Mouse (Mus musculus) forebrain, embryonic 16.5 days (tissue): Measurements from ENCODE around the gene Donson. TPM values are rescaled to one million over a fixed set of nuclear protein-coding genes. Genes with fewer than 3 reads are reported as not detected.

Source experiments
- ATAC-seq: fragments of 200-750 bp; cut with Nextera tagmentation; 2 replicates; pipeline ENCODE4 v1.8.0; 2017; ENCODE audit warnings: mild to moderate bottlenecking, moderate library complexity
- H3K27ac ChIP-seq: fragments of 300-500 bp; sonication (generic); 2 replicates; pipeline ENCODE4 v1.5.1; 2014; ENCODE audit warnings: low read length, control low read depth
- H3K27me3 ChIP-seq: fragments of 300-500 bp; sonication (generic); replicated peaks from 2 replicates; pipeline ENCODE4 v1.6.1; 2014; ENCODE audit warnings: low read length; ENCODE audit not compliant: control insufficient read depth, insufficient read depth
- H3K36me3 ChIP-seq: fragments of 300-500 bp; sonication (generic); 2 replicates; pipeline ENCODE4 v1.6.1; 2014; ENCODE audit not compliant: control insufficient read depth, insufficient read depth
- H3K4me1 ChIP-seq: fragments of 300-500 bp; sonication (generic); replicated peaks from 2 replicates; pipeline ENCODE4 v1.6.1; 2014; ENCODE audit warnings: low read length; ENCODE audit not compliant: control insufficient read depth, insufficient read depth
- H3K4me2 ChIP-seq: fragments of 300-500 bp; sonication (generic); 2 replicates; pipeline ENCODE4 v1.6.1; 2014; ENCODE audit warnings: mild to moderate bottlenecking, low read length, control low read depth
- H3K4me3 ChIP-seq: fragments of 300-500 bp; sonication (generic); replicated peaks from 2 replicates; pipeline ENCODE4 v1.5.1; 2014; ENCODE audit warnings: mild to moderate bottlenecking, low read length, control low read depth
- H3K9ac ChIP-seq: fragments of 300-500 bp; sonication (generic); replicated peaks from 2 replicates; pipeline ENCODE4 v1.6.1; 2014; ENCODE audit warnings: low read depth, low read length, control low read depth
- H3K9me3 ChIP-seq: fragments of 300-500 bp; sonication (generic); 2 replicates; pipeline ENCODE4 v1.6.1; 2016; ENCODE audit warnings: low read length; ENCODE audit not compliant: control insufficient read depth
- WGBS: fragments of 180-500 bp; shearing (Covaris S2); extraction: QIAGEN DNeasy Blood & Tissue Kit; methylation state at CpG from one replicate; pipeline ENCODE4 v1.1.7; 2014; 5-methylcytosine and 5-hydroxymethylcytosine counted together
- polyA plus RNA-seq: library from polyadenylated mRNA; unstranded; fragments of >200 nt; fragmentation: Nextera tagmentation; extraction: Ambion mirVana; gene quantifications from 2 replicates; pipeline ENCODE4 v1.2.1, GENCODE M21; 2015

The Donson gene
- polyA plus RNA-seq, 1 experiment from 2014 or later = 19.8 TPM

DNA sequence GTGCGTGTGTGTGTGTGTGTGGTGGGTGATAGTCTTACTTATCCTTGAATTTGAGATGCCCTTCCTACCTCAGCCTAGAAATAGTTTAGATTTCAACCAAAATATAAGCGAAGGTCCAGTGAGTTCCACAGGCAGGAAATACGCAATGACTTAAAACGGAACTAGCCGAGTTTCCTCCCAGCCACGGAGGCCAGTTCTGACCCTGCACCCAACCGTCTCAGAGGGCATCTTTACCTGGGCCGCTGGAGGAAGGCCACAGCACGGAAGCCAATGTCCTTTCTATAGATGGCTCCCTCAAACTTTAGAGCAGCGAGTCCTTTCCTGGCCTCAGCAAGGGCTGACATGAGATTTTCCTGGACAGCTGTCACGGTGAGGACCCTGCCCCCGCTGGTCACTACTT lies 54.9 kb downstream of the Donson start:
- WGBS = 95% methylated on average over 12 of the region's 12 CpGs
- H3K4me3 ChIP-seq = no peak overlapping the region
- no peaks in the 10 kb centered on the region for H3K27me3 ChIP-seq
- no peak overlapping the region for H3K27ac ChIP-seq
- no peaks in the 10 kb centered on the region for H3K9me3 ChIP-seq
- no peak overlapping the region for H3K4me2 ChIP-seq
- H3K4me1 ChIP-seq = no peaks in the 10 kb centered on the region
- no peak overlapping the region for H3K9ac ChIP-seq
- peaks cover 36% of the 10 kb centered on the region for H3K36me3 ChIP-seq
- ATAC-seq = no peak

DNA sequence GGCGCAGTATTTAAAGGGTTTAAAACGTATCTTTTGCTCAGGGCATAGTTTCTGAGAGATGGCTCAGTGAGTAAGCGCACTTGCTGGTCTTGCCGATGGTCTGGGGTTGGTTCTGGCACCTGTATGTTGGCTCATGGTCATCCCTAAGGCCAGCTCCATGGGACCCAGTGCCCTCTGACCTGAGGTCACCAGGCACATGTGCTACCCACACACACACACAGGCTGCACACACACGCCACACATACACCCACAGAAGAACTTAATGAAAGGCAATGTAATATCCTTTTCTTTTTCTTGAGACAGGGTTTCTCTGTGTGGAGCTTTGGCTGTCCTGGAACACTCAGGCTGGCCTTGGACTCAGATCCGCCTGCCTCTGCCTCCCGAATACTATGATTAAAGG lies 55.6 kb downstream of the Donson start:
- Histone ChIP-seq H3K4me3 (no peak overlapping the region), H3K36me3 (peaks cover 34% of the 10 kb centered on the region), H3K4me2 (no peak overlapping the region), H3K9me3 (no peaks in the 10 kb centered on the region), H3K27ac (no peak overlapping the region), H3K9ac (no peak overlapping the region), H3K27me3 (no peaks in the 10 kb centered on the region), H3K4me1 (no peaks in the 10 kb centered on the region)
- 97% methylated on average over 7 of the region's 7 CpGs for WGBS
- ATAC-seq = no peak

DNA sequence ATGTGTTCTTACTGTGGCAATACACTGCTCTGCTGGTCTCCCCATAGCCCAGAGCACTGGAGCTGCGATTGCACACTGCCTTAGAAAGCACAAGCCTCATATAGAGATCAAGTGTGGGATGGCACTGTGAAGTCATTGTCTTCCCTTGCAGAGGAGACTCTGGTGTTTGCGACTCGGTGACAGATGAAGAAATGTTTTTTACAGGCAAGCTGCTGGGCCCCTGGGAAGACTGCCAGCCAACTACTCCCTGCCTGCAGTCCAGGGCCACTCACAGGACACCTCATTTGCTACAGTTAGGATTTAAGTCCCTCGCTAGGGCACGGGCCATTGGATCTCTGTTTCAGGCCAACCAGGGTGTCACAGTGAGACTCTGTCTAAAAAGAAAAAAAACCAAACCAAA lies 56.1 kb downstream of the Donson start:
- 88% methylated on average over 5 of the region's 5 CpGs for WGBS
- H3K4me1 ChIP-seq = no peaks in the 10 kb centered on the region
- H3K27ac ChIP-seq = no peak overlapping the region
- H3K36me3 ChIP-seq = peaks cover 33% of the 10 kb centered on the region
- no peak overlapping the region for H3K4me3 ChIP-seq
- no peaks in the 10 kb centered on the region for H3K27me3 ChIP-seq
- H3K9me3 ChIP-seq = no peaks in the 10 kb centered on the region
- H3K4me2 ChIP-seq = no peak overlapping the region
- H3K9ac ChIP-seq = no peak overlapping the region
- no peak for ATAC-seq

DNA sequence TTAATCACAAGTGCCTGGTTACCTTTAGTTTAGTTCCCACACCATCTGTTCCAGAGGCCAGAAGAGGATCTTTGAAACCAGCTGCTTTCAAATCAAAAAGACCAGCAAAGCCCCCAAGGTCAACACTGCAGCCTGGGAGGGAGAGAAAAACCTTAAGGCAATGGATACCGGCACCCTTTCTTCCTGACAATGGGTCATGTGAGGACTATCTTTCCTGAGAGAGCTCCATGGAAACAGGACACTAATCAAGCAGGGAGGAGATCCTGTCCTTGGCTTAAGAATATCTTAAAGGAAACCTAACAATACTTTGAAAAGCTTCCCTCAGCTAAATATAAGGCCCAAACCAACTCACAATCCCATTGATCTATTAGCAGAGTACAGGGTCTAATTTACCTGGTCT lies 58.0 kb downstream of the Donson start:
- Histone ChIP-seq H3K9ac (no peak overlapping the region), H3K27me3 (no peaks in the 10 kb centered on the region), H3K4me3 (no peak overlapping the region), H3K9me3 (no peaks in the 10 kb centered on the region), H3K4me2 (no peak overlapping the region), H3K4me1 (no peaks in the 10 kb centered on the region), H3K27ac (no peak overlapping the region), H3K36me3 (peaks cover 31% of the 10 kb centered on the region)
- no peak for ATAC-seq
- 79% methylated on average over 1 of the region's 1 CpGs for WGBS

DNA sequence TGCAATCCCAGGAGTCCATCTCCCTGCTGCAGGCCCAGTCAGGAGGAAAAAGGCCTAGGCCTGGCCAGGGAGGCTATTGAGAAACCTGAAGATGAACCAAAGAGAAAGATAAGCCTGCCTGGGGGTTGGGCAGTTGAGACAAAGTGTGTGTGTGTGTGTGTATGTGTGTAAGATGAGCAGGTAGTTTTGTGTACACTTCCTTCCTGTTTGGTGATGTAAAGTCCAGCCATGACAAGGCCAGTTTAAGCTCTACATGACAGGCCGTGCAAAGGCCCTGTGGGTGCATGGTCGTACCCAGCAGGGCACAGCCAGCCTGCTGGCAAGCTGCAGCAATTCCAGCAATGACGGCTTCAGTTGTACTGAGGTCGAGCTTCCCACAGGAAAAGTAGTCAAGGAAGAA lies 58.8 kb downstream of the Donson start:
- peaks cover 36% of the 10 kb centered on the region for H3K36me3 ChIP-seq
- 94% methylated on average over 4 of the region's 4 CpGs for WGBS
- no peak for ATAC-seq

DNA sequence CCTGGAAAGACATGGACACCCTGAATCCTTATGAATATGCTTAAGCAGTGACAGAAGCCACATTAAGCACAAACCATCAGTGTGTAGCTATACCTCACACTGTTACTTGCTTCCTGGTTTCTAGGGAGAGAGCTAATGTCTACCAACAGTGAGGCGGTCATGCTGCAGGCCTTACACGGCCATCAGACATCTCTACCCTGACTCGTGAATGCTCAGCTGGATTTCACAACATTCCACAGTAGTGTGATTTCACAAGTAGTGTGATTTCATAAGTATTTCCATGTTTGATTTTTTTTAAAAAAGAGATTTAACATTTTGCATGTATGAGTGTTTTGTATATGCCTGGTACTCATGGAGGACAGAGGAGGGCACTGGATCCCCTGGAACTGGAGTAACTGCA lies 59.9 kb downstream of the Donson start:
- peaks cover 37% of the 10 kb centered on the region for H3K36me3 ChIP-seq
- WGBS = 90% methylated on average over 3 of the region's 3 CpGs

More for the DNA sequence above, 58.8 kb downstream of the Donson start:
- Histone ChIP-seq H3K9ac (no peak overlapping the region), H3K27me3 (no peaks in the 10 kb centered on the region), H3K4me3 (no peak overlapping the region), H3K27ac (no peak overlapping the region), H3K4me1 (no peaks in the 10 kb centered on the region), H3K9me3 (no peaks in the 10 kb centered on the region), H3K4me2 (no peak overlapping the region)

DNA sequence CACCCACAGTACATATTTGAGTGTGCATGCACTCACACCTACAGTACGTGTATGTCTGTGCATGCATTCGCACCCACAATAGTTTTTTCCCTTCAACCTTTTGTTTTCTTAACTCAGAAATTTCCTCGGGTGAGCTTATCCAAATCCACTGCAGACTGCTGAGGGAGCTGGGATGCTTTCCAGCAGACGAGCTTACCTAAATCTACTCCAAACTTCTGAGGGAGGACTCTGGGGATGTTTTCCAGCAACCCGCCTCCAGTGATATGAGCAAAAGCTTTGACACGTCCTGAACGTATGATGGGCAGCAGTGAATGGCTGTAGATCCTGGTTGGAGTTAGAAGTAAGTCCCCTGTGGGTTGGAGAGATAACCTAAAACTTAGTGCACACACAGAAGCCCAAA lies 60.7 kb downstream of the Donson start:
- H3K36me3 ChIP-seq = peaks cover 35% of the 10 kb centered on the region
- H3K27ac ChIP-seq = no peak overlapping the region
- no peak overlapping the region for H3K9ac ChIP-seq
- no peaks in the 10 kb centered on the region for H3K9me3 ChIP-seq
- no peak for ATAC-seq
- no peaks in the 10 kb centered on the region for H3K27me3 ChIP-seq
- WGBS = 91% methylated on average over 7 of the region's 7 CpGs
- no peak overlapping the region for H3K4me2 ChIP-seq
- no peak overlapping the region for H3K4me3 ChIP-seq
- no peaks in the 10 kb centered on the region for H3K4me1 ChIP-seq

More for the DNA sequence above, 59.9 kb downstream of the Donson start:
- no peak for ATAC-seq
- no peak overlapping the region for H3K27ac ChIP-seq
- H3K4me2 ChIP-seq = no peak overlapping the region
- H3K9me3 ChIP-seq = no peaks in the 10 kb centered on the region
- no peaks in the 10 kb centered on the region for H3K27me3 ChIP-seq
- H3K4me1 ChIP-seq = no peaks in the 10 kb centered on the region
- no peak overlapping the region for H3K4me3 ChIP-seq
- H3K9ac ChIP-seq = no peak overlapping the region

Other genes with a start within 250 kb of the Donson start
- 55.9 and 56.1 TPM in 2 replicates for gene Ifnar1, start 203.5 kb downstream of the Donson start, polyA plus RNA-seq
- gene Ifngr2, start 141.7 kb downstream of the Donson start, polyA plus RNA-seq = 118 and 124 TPM in 2 replicates
- gene Tmem50b, start 91.0 kb downstream of the Donson start, polyA plus RNA-seq = 93.8 and 101 TPM in 2 replicates
- 6.9 and 8.5 TPM in 2 replicates for gene Dnajc28, start 69.7 kb downstream of the Donson start, polyA plus RNA-seq
- 71.7 and 81.4 TPM in 2 replicates for gene Gart, start 41.8 kb downstream of the Donson start, polyA plus RNA-seq
- 129 and 134 TPM in 2 replicates for gene Son, start 41.3 kb downstream of the Donson start, polyA plus RNA-seq
- 106 and 111 TPM in 2 replicates for gene Cryzl1, start 40.2 kb upstream of the Donson start, polyA plus RNA-seq
- 86.3 and 94.3 TPM in 2 replicates for gene Itsn1, start 40.5 kb upstream of the Donson start, polyA plus RNA-seq